Mouse (Mus musculus) liver (tissue): Measurements from ENCODE around the gene Fbxl15.
A peak's percentile ranks its signal among the peaks of the same experiment; 100 is the strongest.

Source experiments
- DNase-seq: peaks from one replicate; pipeline ENCODE4 v3.0.0-alpha.2; 2020; ENCODE audit warnings: mixed read lengths

The Fbxl15 gene

GRCm38 (mm10) chr19:46308706-46309435 is 19.1 kb upstream of the Fbxl15 start:
- DNase-seq, result peak; percentile 90

- DNase-seq, result no peak
Observed at GRCm38 (mm10) chr19:46309651-46310305, 18.2 kb upstream of the Fbxl15 start.

DNA sequence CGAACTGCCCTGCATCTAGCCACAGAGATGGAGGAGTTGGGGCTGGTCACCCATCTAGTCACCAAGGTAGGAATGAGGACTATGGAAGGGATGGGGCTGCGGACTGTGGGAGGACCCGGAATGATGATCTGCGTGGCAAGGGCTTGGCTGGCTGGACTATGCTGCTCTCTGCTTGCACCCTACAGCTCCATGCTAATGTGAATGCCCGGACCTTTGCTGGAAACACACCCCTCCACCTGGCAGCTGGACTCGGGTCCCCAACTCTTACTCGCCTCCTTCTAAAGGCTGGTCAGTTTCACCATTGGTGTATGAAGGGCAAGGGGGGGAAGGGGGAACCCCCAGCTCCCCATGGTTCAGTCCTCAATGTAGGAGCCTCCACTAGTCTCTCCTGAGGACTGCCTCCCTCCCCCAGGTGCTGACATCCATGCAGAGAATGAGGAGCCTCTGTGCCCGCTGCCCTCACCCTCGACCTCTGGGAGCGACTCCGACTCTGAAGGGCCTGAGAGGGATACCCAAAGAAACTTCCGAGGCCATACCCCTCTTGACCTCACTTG is 17.6 kb upstream of the Fbxl15 start:
- DNase-seq, result no peak

- DNase-seq, result no peak
Observed at GRCm38 (mm10) chr19:46311341-46311740, 16.6 kb upstream of the Fbxl15 start.

GRCm38 (mm10) chr19:46312566-46312965 is 15.4 kb upstream of the Fbxl15 start:
- DNase-seq, result no peak

DNA sequence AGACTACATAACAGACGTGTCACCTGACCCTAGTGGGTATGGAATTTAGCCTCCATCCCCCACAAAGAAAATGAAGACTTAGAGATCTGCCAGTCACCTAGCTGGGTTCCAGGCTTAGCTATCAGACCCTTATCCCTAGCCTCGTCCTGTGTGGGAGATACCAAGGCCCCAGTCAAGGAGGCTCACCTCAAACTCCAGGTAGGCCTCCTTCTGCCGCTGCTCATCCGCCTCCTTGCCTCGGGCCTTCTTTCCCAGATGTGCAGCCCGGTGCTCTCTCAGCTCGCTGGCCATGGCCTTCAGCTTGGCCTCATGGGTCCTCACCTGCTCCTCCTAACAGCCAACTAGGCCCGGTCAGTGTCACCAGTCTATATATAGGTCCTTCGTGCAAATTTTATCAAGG is 14.9 kb upstream of the Fbxl15 start:
- no peak for DNase-seq

GRCm38 (mm10) chr19:46313591-46313990 is 14.4 kb upstream of the Fbxl15 start:
- no peak for DNase-seq

- DNase-seq, result peak; percentile 86
Observed at GRCm38 (mm10) chr19:46314151-46314601, 13.8 kb upstream of the Fbxl15 start.

- peak; percentile 87 for DNase-seq
Observed at GRCm38 (mm10) chr19:46314872-46315742, 12.9 kb upstream of the Fbxl15 start.

- DNase-seq, result peak; percentile 49
Observed at GRCm38 (mm10) chr19:46315752-46316610, 12.0 kb upstream of the Fbxl15 start.

DNA sequence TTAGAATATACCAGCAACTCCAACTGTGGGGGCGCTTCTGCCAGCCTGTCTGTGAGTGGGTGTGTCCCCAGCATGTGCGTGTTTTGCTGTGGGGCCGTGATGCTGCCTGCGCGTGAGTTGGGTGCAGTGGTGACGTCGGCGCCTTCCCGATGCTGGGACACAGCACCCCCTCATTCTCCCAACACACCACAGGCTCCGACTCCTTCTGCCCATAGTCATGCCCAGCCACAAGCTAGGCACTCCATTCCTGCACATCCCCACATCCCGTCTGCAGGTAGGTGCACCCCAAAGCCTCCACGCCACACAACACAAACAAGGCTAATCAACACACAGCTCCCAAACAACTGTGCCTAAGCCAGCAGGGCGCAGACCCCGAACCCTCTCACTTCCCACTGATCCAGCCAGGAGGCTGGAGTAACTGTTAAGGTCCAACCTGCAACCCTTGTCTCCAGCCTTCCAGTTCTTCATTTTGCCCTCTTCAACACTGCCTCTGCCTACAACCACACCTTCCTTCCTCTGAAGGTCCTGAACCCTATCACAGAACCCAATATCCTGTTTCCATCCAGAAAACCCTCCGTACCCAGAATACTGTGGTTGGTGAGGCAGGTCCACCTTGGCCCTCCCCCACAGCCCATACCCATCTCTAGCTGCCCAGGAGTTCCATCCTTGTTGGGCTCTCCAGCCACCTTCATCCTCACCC is 11.0 kb upstream of the Fbxl15 start:
- no peak for DNase-seq

DNA sequence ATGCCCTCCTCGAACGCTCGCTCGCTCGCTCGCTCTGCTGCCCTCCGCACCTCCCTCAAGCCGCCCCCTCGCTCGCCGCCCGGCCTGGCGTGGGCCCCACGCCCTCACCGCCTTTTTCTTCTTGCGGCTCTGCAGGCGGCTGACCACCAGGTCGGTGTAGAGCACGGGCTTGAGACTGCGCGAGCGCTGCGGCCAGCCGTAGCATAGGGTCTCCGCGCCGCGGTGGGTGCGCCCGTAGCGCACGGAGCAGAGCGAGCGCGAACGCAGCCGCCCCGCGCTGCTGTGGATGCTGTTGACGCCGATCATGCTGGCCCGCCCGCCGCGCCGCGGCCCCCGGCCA is 10.5 kb upstream of the Fbxl15 start:
- DNase-seq, result no peak

- no peak for DNase-seq
Observed at GRCm38 (mm10) chr19:46318031-46318471, 9.9 kb upstream of the Fbxl15 start.

DNA sequence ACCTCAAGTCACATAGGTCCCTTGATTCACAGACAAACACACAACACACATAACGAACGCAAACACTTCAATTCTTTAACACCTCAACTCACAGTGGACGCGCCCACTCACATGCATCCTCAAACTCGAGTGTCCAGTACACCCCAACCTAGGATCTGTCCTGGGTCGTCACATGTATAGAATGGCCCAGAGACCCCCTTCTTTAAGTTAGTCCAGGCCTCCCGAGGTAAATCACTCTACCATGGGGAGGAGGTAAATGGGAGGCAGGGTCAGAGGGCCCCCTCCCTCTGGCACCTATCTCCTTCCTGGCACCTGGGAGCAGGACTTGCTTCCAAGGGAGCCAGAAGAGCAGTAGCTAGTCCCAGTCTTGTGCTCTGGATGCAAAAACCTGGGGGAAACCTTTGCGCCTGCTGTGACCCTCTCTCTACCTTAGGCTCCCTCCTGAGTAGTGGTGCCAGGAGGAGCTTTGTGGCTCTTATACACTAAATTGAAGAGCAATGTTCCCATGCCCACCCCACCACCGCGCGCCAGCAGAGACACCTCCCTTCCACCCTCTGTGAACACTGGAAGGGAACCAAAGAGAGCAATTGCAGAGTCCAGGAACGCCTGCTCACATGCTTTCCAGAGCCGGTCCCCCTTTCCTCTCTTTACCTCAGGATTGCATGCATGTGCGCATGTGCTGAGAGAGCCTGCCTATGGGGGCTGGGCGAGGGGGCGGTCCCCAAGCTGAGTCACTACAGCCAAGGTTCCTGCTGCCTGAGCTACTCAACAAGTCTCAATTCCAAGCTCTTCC is 9.2 kb upstream of the Fbxl15 start:
- DNase-seq, result peak; percentile 67

DNA sequence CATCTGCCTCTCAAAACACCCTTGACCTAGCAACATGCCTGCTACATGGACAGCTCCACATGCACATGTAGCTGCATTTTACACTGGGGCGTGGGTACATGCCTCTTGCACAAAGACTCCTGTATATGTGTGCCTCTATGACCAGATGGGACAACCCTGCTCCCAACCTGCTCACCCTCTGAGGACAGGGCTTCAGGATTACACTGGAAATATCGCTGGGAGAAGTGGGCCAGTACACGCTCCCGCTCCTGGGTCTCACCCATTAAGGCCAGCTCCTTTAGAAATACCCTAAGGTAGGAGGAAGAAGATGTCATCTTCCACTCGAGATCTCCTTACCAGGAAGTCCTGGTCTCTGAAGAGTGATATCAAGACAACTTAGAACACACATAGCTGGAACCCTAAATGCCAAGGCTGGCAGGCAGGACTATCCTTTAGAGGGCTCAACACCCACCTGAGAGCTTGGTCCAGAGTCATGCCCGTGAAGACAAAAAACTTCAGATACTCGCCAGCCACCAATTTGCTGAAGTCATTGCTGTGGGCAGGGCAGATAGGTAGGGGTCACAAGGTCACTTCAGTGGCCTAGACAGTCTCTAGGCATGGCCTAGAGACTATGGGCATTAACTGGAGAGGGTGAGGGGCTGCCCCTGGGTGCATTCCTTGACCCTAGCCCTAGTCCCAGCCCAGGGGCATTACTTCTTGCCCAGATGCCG is 7.8 kb upstream of the Fbxl15 start:
- no peak for DNase-seq

DNA sequence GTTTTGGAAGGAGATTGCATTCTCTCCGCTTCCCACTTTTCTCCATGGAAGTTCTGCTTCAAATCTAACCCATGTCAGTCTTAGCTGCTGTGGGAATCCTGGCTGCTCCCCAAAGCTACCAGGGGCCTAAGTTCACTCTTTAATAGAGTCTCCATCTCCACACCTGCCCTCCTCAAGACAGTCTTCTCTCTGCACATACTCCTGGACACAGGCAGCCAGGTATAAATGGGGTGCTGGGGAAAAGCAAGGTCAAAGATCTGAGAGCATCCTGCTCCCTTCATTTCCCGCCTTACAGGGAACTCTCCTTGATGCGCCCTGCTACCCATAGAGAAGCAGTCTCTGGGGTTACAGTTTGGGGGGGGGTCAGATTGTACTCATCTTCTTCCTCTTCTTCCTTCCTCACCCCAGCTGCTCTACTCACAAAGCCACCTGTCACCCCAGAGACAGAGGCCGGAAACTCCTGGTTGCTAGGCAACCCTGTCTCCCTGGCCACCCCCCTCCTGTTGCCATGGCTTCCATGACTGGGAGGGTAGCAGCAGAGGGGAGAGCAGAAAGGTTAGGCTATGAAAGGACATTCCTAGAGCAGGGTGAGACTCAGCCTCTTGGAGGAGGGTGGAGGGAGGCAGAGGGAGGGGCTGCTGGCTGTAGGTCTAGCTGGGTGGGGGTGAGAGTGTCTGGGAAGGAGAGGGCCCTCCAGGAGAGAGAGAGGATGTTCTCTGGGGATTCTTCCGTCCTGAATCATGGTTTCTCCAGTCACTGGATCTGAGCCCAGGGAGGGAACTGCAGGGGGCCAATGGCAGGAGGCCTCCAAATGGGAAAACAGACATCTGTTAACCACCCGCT is 6.7 kb upstream of the Fbxl15 start:
- DNase-seq, result no peak

DNA sequence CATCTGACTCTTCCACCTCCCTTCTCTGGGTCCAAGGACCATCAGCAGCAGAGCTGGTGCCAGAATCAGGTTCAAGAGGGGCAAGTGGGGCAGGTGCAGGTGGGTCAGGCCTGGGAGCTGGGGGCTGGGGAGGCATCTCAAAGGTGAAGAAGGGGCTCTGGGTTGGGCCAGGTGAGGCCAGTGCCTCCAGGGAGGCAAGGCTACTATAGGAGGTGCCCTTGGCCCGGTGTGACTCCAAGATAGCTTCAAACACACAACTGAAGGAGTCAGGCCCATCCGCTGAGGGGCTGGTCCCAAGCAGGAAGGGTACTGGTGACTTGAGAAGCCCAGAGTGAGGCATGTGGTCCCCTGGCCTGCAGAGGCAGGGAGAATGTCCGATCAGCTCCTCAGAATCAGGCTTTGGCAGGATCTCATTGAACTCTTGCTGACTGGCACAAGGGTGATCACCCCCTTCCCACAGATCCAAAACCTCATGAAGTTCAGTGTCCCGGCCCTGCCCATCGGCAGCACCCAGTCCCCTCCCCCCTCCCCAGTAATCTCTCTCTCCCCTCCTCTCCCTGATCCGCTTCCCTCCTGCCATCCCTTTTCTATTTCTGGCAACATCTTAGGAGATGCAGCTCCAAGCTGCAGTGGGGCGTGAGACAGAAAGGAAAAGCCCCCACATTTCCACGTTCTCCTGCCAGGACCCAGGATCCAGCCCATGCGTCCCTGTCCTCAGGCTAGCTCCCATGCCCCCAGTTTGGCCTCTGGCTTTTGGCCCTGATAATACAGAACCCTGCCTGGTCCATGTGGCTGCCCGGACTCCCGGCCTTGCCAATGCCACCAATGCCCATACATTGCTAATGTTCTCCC is 5.6 kb upstream of the Fbxl15 start:
- no peak for DNase-seq

DNA sequence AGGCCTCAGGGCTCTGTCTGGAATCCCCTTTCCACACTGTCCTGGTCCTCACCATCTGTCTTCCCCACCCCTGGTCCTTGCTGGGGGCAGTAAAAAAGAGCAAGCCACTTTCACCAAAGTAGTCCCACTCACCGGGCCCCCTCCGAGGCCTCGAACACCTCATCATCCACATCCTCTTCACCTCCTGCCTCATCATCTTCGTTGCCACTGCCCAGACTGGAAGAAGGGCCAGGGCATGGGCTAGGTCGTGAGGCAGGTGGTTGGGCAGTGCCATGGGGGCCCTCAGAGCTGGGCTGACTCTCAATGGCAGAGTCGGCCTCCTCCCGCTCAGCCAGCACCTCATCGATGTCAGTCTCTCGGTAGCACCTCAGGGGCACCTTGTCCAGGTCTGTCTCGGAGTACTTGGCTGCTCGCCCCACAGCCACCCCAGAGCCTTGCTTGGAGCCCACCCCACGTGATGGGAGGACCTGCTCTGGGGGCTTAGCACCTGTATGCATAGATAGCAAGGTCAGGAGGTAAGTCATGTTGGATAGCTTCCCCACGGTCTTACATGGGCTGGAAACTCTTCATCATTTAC is 4.9 kb upstream of the Fbxl15 start:
- no peak for DNase-seq
